Mouse (Mus musculus): ENCODE results near the gene Panx1.

Gene Panx1

DNA sequence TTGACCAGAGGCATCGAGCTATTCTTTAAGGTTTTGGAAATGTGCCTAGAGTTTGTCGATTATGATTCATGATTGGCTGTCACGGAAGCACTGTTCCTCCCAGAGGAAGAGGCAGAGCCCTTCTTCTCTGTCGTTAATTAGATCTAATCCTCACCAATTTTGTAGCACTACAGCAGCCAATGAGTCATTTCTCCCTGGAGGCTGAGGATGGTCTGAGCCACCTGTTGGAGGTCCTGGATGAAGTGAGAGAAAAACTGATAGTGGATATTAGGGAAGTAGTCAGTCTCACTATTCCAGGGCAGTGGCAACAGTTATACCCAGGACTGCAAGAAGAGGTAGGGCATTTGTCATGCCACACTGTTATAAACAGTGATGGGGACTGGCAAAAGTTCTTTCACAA is 75.1 kb downstream of the Panx1 start:
- DNase-seq = no peak

DNA sequence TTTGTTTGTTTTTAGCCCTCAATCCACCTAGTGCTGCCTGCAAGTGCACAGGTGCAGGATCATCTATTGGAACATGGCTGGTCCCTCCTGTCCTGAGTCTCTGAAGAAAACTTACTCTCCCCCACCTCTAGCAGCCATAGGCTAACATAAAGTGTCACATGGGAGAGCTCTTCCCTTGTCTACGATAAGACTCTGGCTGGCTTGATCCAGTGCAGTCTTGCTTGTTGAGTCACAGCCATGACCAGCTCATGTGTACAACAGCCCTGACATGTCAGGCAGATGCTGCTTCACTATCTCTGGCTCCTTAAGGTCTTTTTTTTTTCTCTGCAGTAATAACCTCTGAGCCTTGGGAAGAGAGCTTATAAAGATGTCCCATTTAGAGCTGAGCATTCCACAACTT is 77.7 kb downstream of the Panx1 start:
- DNase-seq = peak; percentile 13

DNA sequence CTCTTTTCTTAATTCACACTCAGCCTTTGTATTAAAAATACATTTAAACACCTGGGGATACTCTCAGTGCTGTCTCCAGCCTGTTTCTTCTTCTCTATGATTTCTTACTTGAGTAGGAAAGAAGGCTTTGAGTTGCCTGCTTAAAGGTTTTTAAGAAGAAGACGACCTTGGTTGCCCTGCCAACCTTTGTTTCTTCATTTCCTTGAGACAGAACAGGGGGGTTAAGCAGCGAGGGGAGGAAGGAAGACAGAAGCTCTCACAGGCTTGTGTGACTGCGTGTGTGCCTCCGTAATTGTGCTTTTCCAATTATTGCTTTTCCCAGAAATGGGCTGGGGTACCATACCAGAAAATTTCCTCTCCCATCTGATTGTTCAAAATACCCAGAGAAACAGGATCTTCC is 78.5 kb downstream of the Panx1 start:
- no peak for DNase-seq

DNA sequence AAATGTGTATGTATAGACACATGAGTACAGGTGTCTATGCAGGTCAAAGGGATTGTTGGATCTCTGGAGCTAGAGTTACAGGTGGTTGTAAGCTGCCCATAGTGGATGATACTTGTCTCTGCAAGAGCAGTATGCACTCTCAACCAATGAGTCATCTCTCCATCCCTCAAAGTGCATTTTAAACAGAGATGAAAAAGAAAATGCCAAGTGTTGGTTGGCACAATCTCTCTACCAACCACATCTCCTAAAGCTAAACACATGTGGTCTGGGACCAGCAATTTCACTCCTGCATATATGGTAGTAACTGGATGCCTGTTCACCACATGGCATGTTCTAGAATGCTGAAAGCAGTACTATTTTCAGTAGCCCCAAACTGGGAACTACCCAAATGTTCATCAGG is 79.9 kb downstream of the Panx1 start:
- no peak for DNase-seq

DNA sequence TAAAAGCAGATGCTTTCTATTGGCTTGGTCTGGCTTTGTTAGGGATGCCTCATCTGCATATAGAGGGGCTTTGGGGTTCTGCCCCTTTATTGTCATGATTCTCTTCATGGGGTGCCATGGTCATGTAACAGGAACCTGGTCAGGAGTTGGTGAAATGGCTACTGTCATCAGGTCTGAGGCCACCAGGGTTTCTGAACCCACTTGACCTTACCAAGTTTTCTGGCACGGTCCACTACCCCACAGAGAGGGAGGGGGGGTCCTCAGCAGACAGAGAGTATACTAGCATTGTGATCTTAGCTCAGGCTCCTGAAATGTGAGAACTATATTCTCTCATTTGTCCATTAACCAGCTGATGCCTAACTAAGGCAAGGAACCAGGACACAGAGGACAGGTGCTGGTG is 82.5 kb downstream of the Panx1 start:
- no peak for DNase-seq

DNA sequence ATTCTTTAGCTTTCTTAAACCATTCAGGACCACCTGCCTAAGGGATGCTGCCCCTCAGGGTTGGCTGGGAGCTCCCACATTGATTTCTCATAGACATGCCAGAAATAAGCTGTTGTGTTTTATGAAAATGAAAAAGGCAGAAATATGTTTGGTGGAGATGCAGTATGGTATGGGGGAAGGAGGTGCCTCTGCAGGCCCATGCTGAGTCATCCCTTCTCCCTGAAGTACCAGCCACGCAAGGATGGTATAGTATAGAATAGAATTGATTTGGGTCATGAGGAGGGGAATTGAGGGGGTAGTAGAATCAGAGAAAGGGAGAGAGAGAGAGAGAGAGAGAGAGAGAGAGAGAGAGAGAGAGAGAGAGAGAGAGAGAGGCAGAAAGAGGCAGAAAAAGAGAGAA is 90.6 kb downstream of the Panx1 start:
- DNase-seq = no peak
